Mouse (Mus musculus): Measurements from ENCODE around the gene Scyl1. TPM values are rescaled to one million over a fixed set of nuclear protein-coding genes. Genes with fewer than 3 reads are reported as not detected.

Scyl1 gene
- polyA plus RNA-seq (2012), result 76.3 and 96.3 TPM in 2 replicates

DNA sequence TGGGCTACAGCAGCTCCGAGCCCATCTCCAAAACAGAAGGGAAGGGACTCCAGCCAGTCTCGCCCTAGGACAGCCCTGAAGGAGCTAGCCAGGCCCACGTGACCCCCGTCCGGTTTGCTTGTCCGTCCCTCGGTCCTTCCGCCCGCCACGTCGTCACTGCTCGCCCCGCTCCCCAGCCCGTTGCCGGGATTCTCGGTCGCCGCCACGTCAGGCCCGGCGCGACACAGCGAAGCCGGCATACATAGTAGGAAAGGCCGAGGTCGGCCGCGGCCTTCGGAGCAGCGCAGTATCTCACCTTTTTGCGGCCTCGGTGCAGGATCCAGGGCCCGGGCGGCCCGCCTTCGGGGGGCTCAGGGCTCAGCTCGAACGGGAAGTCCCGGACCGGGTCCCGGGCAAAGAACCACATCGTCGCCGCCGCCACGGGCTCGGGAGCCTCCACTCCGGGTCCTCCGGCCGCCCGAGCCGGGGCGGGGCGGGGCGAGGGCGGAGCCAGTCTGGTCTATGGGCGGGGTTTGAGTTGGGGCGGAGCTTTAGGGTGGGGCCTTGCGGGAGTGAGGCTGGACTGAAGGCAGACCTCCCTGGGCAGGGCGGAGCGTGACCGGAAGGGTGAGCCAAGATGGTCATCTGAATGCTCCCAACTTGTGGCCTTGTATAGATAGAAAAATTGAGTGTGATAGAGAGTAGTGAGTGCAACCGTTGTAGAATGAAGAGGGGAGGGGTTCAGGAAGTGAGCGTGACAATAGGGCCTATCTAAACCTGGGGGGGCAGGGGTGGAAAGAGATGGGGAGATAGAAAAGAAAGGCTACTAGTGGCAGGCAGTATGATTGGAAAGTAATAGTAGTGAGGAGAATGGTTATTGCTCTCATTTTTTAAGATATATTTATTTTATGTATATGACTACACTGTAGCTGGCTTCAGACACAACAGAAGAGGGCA is at the start of gene Scyl1:
Gene Scyl1 (minus strand): TSS at position 495 of the 936 bp plus-strand sequence.
- no peak for TF ChIP-seq GATA1 (IDR thresholded peaks at IDR 0.05; ENCODE audit: low read length)

GRCm38 (mm10) chr19:5819549-5819948 is 48.3 kb upstream of the Scyl1 start:
- no peak for TF ChIP-seq GATA1 (IDR thresholded peaks at IDR 0.05; ENCODE audit: low read length)

DNA sequence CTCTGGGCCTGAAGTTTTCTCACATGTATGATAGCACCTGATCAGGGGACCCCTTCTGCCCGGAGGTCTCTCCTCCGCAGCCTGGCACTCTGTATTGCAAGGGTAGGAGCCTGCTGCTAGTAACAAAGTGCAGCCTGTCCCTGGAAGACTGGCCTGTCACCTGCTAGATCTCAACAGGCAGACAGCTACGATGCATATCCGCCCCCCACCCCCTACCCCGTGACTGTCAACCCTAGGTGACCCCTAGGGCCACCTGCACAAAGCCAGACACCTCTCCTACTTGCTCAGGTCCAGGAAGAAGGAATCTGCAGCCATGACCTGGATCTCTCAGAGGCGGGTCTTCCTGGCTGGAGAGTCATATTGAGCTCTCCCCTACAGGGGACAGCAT is 47.4 kb upstream of the Scyl1 start:
- no peak for TF ChIP-seq GATA1 (IDR thresholded peaks at IDR 0.05; ENCODE audit: low read length)

DNA sequence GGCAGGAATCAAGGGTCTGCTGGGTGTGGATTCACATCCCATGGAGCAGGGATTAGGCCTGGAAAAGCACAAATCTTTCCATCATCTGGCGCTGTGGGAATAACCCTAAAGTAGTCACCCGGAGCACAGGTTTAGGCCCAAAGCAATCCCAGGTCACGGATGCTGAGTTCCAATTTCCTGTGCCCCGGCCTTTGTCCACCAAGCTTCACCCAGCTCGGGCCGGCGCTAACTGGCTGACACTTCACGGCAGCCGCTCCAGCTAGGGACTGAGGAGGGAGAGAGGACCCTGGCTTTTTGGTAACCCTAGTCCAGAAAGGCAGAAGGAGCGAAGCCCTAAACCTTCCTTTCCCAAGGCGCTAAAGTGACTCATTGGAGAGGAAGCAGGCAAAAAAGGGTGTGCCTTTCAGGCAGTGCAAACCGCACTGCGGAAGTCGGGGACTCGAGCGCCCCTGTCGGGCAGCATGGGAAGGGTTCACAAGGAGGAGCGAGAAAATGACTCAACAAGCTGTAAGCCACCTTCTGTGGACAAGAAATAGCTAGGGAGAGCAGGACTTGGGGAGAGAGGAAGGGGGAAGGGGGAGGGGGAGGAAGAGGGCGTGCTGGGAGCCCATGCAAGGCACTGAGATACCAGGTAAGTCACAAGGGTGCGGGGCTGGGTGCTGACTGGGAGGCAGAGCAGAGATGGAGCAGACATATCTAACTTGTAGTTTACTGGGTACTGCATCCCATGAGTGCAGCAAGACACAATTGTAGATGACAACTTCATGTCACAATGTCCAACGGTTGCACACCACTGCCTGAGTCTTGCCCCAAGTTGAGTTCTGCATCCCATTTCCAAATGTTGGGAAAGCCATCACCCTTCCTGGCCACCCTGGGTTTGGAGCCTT is 46.7 kb upstream of the Scyl1 start:
- no peak for TF ChIP-seq GATA1 (IDR thresholded peaks at IDR 0.05; ENCODE audit: low read length)

GRCm38 (mm10) chr19:5815928-5816327 is 44.7 kb upstream of the Scyl1 start:
- no peak for TF ChIP-seq GATA1 (IDR thresholded peaks at IDR 0.05; ENCODE audit: low read length)

DNA sequence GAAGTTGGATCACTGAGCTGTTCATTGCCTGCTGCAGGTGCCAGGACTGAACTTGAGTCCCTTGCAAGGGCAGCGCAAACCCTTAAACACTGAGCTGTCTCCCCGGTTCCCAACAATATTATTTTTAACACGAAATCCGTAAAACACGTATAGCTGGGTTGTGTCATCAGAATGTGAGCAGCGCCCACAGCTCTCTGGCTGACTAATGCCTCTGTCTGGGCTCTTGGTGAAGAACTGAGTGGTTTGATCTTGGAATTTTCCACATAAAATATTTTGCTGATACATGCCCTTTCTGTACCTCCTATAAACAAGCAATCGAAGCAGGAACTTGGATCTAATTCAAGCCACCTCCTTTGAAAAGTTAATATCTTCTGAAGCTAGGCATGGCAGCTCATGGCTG is 43.8 kb upstream of the Scyl1 start:
- TF ChIP-seq GATA1 (IDR thresholded peaks at IDR 0.05; ENCODE audit: low read length), result no peak

DNA sequence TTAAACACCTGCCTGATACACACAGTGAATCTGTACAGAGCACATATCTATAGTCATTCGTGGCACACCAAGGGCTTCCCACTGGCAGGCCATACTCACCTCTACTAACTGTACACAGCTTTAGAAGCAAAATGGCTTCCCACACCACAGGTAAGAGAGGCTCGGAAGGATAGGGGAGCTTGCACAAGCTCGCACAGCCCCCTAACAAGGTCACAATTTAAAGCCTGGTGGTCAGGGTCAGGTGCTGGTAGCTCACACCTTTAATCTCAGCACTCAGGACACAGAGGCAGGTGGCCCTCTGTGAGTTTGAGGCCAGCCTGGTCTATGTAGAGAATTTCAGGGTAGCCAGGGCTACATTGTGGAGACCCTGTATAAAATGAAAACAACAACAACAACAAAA is 42.3 kb upstream of the Scyl1 start:
- no peak for TF ChIP-seq GATA1 (IDR thresholded peaks at IDR 0.05; ENCODE audit: low read length)

DNA sequence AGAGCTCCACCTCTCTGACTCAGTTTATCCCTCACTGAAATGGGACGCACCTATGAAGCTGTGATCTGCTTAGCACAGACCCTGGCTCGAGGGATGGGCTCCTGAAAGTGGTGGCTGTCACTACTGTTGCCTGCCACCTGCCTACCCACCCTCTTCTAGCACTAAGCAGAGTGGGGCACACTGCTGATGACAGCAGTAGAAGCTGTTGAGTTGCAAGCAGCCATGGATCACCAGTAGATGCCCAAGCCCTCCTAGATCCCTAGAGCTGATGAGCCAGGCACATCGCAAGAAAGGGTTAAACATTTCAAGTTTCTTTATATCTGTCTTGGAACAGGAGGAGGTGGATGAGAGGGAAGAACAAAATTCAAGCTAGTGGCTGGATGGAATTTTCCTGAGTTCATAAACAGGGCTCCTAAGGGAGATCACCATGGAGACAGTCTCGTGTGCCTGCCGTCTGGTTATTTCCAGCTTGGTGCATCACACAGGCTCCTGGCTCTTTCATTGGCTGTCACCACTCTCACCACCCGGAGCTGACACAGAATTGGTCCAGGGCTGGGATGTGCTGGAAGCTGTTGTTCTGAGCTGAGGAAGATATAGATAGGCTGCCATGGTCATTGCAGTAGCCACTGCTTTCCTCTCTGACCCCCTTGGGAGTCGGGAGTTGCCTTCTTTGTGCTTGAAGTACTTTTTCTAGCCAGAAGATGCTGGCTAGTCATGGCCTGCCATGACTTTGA is 40.7 kb upstream of the Scyl1 start:
- no peak for TF ChIP-seq GATA1 (IDR thresholded peaks at IDR 0.05; ENCODE audit: low read length)

GRCm38 (mm10) chr19:5810840-5811563 is 39.8 kb upstream of the Scyl1 start:
- no peak for TF ChIP-seq GATA1 (IDR thresholded peaks at IDR 0.05; ENCODE audit: low read length)

DNA sequence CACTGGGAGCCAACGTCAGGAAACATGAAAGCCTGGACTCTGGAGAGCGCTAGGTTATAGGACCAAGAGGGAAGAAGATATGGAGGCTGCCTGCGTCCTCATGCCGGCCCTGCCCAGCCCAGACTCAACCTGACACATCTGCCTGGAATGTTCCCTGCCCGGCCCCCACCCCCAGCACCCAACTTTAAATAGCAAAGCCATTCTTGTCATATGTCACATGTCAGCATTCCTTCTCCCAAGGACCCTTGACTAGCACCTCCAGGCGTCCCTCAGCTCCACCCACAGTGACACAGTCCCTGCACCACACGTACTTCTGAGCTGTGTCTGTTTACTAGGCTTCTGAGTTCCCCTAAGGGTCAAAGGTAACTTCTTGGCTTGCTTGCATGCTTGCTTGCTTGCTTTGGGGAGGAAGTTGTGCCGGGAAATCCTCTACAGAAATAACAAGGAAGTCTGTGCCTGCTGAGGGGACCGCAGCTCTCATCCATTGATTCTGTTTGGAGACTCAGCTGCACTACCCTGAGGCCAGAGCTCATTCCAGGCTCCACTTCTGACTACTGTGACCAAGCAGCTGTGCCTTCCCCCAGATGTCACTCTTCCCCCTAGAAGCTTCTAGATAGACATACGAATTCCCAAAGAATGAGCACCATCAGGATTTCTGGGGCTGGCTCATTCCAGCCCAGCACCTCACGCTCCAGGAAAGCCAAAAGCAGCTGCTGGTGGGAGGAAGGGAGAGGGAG is 39.1 kb upstream of the Scyl1 start:
- no peak for TF ChIP-seq GATA1 (IDR thresholded peaks at IDR 0.05; ENCODE audit: low read length)

- no peak for TF ChIP-seq GATA1 (IDR thresholded peaks at IDR 0.05; ENCODE audit: low read length)
These were observed 38.5 kb upstream of the Scyl1 start for GRCm38 (mm10) chr19:5809712-5810089.

- no peak for TF ChIP-seq GATA1 (IDR thresholded peaks at IDR 0.05; ENCODE audit: low read length)
These were observed 37.9 kb upstream of the Scyl1 start for GRCm38 (mm10) chr19:5808955-5809711.

GRCm38 (mm10) chr19:5807740-5808139 is 36.5 kb upstream of the Scyl1 start:
- no peak for TF ChIP-seq GATA1 (IDR thresholded peaks at IDR 0.05; ENCODE audit: low read length)

- TF ChIP-seq GATA1 (IDR thresholded peaks at IDR 0.05; ENCODE audit: low read length), result no peak
These were observed 35.6 kb upstream of the Scyl1 start for GRCm38 (mm10) chr19:5806809-5807205.
